Mouse (Mus musculus) central nervous system, embryonic 14 days (tissue): ENCODE measurements around the gene Zwint. TPM values are rescaled to one million over a fixed set of nuclear protein-coding genes. Genes with fewer than 3 reads are reported as not detected.

Source experiments
- polyA plus RNA-seq: library from polyadenylated mRNA; depleted of rRNA; stranded (reverse); fragments of >200 nt; gene quantifications from 2 replicates; pipeline ENCODE4 v1.2.3, GENCODE M21; 2012; rRNA removed

Gene Zwint
- polyA plus RNA-seq: 452 and 500 TPM in 2 replicates

GRCm38 (mm10) chr10:72654270-72655016 lies at the start of gene Zwint:
Gene Zwint, plus strand, starts transcription at chr10:72654845.

